Mouse (Mus musculus) T-helper 1 cell (primary cell): Measurements from ENCODE around the gene Mynn.
"Not testable (repeated sequence)": the region's sequence is repeated elsewhere in the genome, so short reads cannot be mapped to it uniquely, and the experiment has no call there.

Experiments
- in situ Hi-C: fragments of 300-600 bp; cut with MboI, MseI; formaldehyde crosslinking; loops from one replicate; pipeline ENCODE4 v1.15.1; 2025; ENCODE audit warnings: high pct_unique_total_duplicates

Mynn gene

DNA sequence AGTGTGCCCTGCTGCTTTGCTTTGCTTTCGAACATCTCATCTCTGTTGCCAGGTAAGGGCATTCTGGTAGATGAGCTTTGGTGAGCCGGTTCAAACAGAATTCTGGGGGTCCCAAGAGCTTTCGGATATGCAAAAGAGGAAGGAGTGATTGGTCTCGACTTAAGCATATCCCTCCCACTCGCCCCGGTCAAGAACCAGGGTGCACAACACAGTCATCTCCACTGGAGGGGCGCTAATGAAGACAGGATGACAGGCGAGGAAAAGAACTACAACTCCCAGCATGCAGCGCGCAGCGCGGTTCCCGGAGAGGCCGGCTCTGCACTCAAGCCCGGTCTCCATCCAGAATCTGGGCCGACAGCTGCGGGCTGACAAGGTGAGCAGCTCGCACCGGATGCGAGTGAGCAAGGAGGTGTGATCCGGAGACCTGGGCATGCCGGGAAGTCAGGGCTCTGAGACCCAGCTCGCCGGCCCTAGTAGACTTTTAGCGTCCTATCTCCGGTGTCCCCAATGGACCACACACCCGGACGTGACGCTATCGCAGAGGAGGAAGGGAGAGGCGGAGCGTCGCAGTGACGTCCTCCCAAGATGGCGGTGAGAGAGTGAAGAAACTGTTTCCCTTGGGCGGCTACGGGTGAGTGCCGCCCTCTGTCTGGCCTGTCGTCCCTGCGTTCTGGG, at the start of gene Mynn:
TSS of gene Mynn (plus strand) at position 1 of the 675 bp plus-strand sequence.
- in situ Hi-C loops = loop anchor here (5.0 to 10.0 kb wide), 5 partner anchors 190 to 1803 kb away; partner anchors contain the start of genes Rpl22l1 and Sec62

GRCm38 (mm10) chr3:30553741-30554140, 48.1 kb upstream of the Mynn start:
- in situ Hi-C loops = no loop called here

DNA sequence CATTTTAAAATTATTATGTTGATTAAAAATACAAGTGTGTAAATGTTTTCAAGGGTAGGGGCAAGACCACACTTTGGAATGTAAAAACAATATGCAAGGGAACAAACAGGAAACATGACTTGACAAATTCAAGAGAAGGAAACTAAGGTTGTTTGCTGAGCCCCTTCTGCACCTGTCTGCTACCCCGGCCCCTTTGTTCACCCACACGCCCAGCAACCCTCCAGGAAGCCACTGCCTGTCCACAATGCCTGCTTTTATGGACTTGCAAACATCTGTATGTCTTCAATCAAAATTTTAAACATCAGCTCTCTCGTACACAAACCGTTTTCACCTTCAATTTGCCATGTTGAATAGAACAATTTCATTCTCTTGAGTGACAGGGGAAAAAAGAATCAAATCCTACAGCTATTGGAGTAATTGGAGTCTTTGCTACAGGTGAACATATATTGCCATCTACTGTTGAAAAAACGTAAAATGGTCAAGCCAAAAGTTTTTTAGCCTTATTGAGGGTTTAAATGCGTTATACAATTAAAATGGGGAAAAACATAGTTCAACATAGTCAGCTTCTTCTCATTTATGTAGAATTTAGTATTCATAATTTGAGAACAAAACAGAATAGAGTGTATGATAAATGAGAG, 41.1 kb upstream of the Mynn start:
- in situ Hi-C loops = no loop called here

DNA sequence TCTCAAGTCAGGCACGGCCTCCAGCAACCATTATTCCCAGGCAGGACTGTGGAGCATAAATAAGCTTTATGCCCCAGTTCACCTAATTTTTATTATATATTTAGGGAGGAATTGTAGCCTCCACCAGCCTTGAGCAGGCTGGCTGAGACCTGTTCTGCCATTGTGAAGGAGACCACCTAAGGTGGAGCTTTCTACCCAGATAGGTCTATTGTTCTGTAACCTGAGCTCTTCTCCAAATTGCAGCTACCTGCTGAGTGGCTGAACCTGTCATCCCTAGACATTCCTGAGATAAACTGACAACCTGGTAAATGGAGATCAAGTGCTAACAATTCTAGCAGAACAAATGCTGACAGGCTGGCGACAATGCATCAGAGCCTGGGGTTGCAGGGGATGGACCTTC, 35.5 kb upstream of the Mynn start:
- in situ Hi-C loops = not testable (repeated sequence)

DNA sequence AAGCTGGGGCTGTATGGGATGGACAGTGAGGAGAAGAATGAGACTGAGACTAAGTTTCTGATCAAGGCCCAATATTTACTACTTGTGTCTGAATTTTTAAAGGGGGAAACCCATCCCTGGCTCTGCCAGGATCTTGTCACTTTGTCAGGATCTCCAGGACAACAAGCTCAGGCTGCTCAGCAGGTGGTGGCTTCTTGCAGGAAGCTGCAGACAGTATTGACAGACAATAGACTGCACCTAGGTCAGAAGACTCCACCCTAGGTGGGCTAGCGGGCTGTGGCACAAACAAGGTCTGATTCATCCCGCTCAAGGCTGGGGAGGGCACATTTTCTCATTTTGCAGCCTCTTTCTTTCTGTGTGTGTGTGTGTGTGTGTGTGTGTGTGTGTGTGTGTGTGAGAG, 28.3 kb upstream of the Mynn start:
- in situ Hi-C loops = no loop called here

DNA sequence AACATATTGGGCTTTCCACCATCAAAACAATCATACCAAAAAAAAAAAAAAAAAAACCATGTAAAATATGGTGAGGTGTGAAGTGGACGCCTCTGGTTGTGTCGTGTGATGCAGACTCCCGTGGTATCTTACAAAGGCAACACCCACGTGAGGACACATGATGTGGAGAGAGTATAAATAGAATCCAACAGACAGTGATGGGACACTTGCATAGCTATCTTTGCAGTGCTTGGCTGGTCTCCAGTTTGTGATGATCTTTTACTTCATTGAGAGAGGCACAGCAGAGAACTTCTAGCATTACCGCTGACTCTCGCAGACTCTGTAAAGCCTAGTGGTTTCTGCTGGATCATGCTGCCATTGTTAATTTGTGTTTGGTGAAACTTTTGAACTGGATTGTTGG, 13.0 kb upstream of the Mynn start:
- in situ Hi-C loops = loop anchor here (5.0 kb wide), 1 partner anchor 82 kb away; no protein-coding TSS in a partner anchor

- in situ Hi-C loops = no loop called here
Observed at GRCm38 (mm10) chr3:30592418-30592853, 9.4 kb upstream of the Mynn start.

GRCm38 (mm10) chr3:30593719-30594485, 8.0 kb upstream of the Mynn start:
- in situ Hi-C loops = no loop called here

DNA sequence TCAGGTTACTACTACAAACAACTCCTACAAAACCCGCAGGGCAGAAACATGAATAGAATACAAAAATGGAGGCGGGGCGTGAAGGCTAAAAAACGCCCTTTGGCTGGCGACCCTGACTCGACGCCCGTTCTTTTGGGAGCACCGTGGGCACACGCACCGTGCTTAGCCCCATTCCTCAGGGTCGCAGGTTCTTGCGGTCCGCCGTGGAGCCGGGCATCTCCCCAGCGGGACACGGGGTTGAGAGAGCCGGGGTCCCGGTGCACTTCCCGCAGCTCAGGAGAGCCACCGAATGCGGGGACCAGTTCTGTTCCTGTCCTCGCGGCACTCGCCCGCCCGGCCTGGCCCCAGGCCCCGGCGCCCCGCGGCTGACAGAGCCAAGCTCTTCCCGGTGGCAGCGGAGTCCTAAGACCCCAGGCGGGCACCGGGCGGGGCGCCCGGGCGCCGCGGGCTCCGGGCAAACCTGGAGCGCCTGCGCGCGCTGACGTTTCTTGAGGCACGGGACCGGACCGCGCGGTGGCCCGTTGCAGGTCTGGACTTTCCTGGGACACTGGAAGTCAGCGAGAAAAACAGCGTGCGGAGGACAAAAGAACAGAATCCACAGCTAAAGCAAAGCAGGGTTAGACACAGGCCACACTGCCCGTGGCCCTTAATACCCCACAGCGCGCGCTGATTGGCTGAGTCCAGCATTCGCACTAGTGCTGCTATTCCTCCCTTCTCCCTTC, 6.6 kb upstream of the Mynn start:
- in situ Hi-C loops = no loop called here

- in situ Hi-C loops = no loop called here
Observed at GRCm38 (mm10) chr3:30597271-30597670, 4.6 kb upstream of the Mynn start.

GRCm38 (mm10) chr3:30599711-30600545, 1.9 kb upstream of the Mynn start, which contains the start of gene Actrt3:
Gene Actrt3 (minus strand): TSS chr3:30599939.
- in situ Hi-C loops = loop anchor here (5.0 to 10.0 kb wide), 5 partner anchors 192 to 1805 kb away; partner anchors contain the start of genes Rpl22l1 and Sec62

- in situ Hi-C loops = loop anchor here (5.0 to 10.0 kb wide), 5 partner anchors 192 to 1804 kb away; partner anchors contain the start of genes Rpl22l1 and Sec62
Observed at GRCm38 (mm10) chr3:30600717-30601116, 1.1 kb upstream of the Mynn start.

GRCm38 (mm10) chr3:30601175-30601574, 690 bp upstream of the Mynn start:
- in situ Hi-C loops = loop anchor here (5.0 to 10.0 kb wide), 5 partner anchors 191 to 1804 kb away; partner anchors contain the start of genes Rpl22l1 and Sec62

DNA sequence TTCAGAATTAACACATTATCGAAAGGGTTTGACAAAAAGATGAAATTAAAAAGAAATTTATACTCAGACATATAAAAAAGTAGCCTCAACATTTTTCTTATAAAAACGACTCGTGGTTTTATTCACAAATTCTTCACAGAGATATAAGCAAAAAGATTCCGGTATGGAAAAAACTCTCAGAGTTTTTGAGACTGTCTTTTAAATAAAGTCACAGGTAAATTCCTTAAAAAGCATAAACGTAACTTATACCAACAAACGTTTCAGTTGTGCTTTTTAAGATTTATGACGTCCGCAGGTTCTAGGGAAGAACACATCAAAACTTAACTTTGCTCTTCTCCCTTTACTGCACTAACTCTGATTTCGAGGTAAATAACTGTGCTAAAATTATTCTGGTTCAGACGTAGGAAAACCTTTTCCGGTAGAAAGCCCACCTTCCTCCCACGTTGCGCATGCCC, 228 bp upstream of the Mynn start:
- in situ Hi-C loops = loop anchor here (5.0 to 10.0 kb wide), 5 partner anchors 191 to 1803 kb away; partner anchors contain the start of genes Rpl22l1 and Sec62

DNA sequence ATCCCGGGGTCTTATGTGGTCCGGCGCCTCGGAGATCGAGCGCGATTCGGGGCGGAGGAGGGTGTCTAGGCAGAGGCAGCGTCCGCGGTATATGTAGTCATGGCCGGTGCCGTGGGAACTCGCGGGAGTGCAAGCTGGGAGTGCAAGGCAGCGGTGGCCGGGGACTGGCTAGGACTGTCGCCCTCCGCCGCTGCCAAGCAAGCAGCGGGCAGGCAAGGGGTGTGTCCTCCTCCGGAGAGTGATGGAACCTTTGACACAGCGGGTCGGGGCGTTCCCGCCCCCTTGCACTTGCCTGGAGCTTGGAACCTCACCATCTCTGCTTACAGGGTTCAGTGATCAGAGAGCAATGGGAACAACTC, 854 bp downstream of the Mynn start:
- in situ Hi-C loops = loop anchor here (5.0 to 10.0 kb wide), 5 partner anchors 190 to 1802 kb away; partner anchors contain the start of genes Rpl22l1 and Sec62

- in situ Hi-C loops = loop anchor here (5.0 to 10.0 kb wide), 5 partner anchors 189 to 1802 kb away; partner anchors contain the start of genes Rpl22l1 and Sec62
Observed at GRCm38 (mm10) chr3:30603256-30603655, 1.4 kb downstream of the Mynn start.

GRCm38 (mm10) chr3:30608999-30609398, 7.1 kb downstream of the Mynn start:
- in situ Hi-C loops = loop anchor here (10.0 kb wide), 2 partner anchors 1796 to 1804 kb away; partner anchors contain the start of gene Rpl22l1

DNA sequence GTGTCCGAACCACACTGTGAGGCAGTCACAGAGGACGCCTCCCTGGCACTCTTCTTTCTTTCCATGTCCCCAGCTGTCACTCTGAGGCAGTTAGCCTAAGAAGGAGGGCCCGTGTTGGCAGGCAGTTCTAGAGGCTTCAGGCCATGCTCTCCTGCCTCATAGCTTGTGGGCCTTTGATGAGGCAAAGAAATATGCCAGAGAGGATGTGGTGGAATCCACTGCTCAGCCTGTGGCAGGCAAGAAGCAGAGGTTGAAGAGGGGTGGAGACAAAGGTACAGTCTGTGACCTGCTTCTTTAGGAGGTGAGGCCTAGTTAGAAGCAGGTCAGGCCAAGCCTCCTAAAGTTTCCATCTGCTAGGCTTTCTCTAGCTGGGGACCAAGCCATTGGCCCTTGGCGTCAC, 9.1 kb downstream of the Mynn start:
- in situ Hi-C loops = no loop called here

- in situ Hi-C loops = no loop called here
Observed at GRCm38 (mm10) chr3:30620132-30620531, 18.3 kb downstream of the Mynn start.

- in situ Hi-C loops = no loop called here
Observed at GRCm38 (mm10) chr3:30633681-30634080, 31.8 kb downstream of the Mynn start.
